Mouse (Mus musculus) ES-Bruce4 (cell line): ENCODE measurements around the gene Zfp771.

Source experiments
- EP300 ChIP-seq: IDR thresholded peaks from 2 replicates; pipeline ENCODE4 v1.6.1; 2011; ENCODE audit warnings: low read depth, low read length; ENCODE audit not compliant: insufficient read depth
- POLR2A ChIP-seq: IDR thresholded peaks from one replicate; pipeline ENCODE4 v1.8.1; 2011; ENCODE audit warnings: low read length; ENCODE audit not compliant: insufficient read depth

- TF ChIP-seq POLR2A (no peak), EP300 (no peak)
These were observed 23.6 kb upstream of the Zfp771 start for GRCm38 (mm10) chr7:127220440-127220839.
